Mouse (Mus musculus) embryonic fibroblast, embryonic 13.5 days (primary cell): ENCODE results near the gene Chp1.

Source experiments
- CTCF ChIP-seq: IDR thresholded peaks from 2 replicates; pipeline ENCODE4 v1.5.1; 2011; ENCODE audit warnings: mild to moderate bottlenecking, control low read depth, low read length, moderate library complexity, borderline replicate concordance; ENCODE audit not compliant: insufficient read depth
- POLR2A ChIP-seq: IDR thresholded peaks from 2 replicates; pipeline ENCODE4 v1.6.1; 2011; ENCODE audit warnings: low read depth, mild to moderate bottlenecking, control low read depth, low read length, moderate library complexity

DNA sequence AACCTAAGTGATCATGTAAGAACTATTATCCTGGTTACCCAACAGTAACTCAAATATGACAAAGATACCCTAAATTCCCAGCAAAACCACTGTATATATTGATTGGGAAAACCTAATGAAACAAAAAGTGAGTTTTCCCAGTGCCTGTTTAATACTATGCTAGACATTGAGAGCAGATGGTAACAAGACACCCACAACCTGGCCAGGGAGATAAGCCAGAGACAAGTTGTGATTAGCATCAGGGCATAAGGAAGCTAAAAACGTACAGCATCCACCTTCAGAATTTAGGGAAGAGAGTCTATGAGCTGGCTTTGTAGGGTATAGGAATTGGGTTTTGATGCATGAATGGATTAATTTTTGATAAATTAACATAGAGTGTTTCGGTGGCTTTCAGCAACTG lies 2.2 kb downstream of the Chp1 start:
- TF ChIP-seq CTCF (no peak), POLR2A (no peak)
